ENCODE assay signal across 27 mouse cellular contexts in genomic region chr5:114428621-114429020, GRCm38 (mm10). TPM values are rescaled to one million over a fixed set of nuclear protein-coding genes. Genes with fewer than 3 reads are reported as not detected.
A peak's percentile ranks its signal among the peaks of the same experiment; 100 is the strongest.
DNase-seq lines count a peak whose midpoint lies in the region; ATAC-seq lines count a peak whose summit lies in the region.
"Had no signal": no experiment of that assay in that cellular context is flagged by ENCODE, and none has a peak within 500 bp of the region (broad histone marks: within the 10 kb centered on the region; RNA-seq: fewer than 3 reads in every experiment).

No protein-coding gene starts in this region.

- no peak for ATAC-seq in neural tube, embryonic 15.5 days (ENCODE audit: low FRiP score)
- ATAC-seq: forebrain, embryonic 14.5 days; inflammation-experienced regulatory T-cells, adult 6 months; lung, postnatal 0 days; Patski had no signal

- no peaks in the 10 kb centered on the region for H3K9me3 ChIP-seq in neural tube, embryonic 15.5 days (replicated peaks)
- H3K9me3 ChIP-seq: heart, embryonic 10.5 days; limb, embryonic 12.5 days; liver, embryonic 13.5 days; megakaryocyte, embryonic 14.5 days had no signal

- no peaks in the 10 kb centered on the region for H3K36me3 ChIP-seq in neural tube, embryonic 15.5 days
- H3K36me3 ChIP-seq: heart, embryonic 10.5 days; limb, embryonic 12.5 days; liver, embryonic 13.5 days had no signal

- 39% methylated on average over 18 of the region's 18 CpGs for WGBS in neural tube, embryonic 15.5 days

- no peaks in the 10 kb centered on the region for H3K27me3 ChIP-seq in neural tube, embryonic 15.5 days (replicated peaks)
- H3K27me3 ChIP-seq: limb, embryonic 12.5 days; liver, embryonic 13.5 days; Patski had no signal

- DNase-seq in embryo, embryonic 10.5 days (ENCODE audit: low spot score) = peak; percentile 8
- DNase-seq in embryo, embryonic 9.5 days (ENCODE audit: extremely low spot score) = no peak
- peak; percentile 65 for DNase-seq in left cerebral cortex, postnatal 4 days
- no peak for DNase-seq in left cerebral cortex, adult 9 months (ENCODE audit: low spot score in 2 of 2)
- peak; percentile 46 for DNase-seq in retina, postnatal 1 day
- no peak for DNase-seq in retina, embryonic 14.5 days (ENCODE audit: low spot score)
- DNase-seq in layer of hippocampus, adult 8-10 months (ENCODE audit: low spot score in 2 of 2) = no peak
- DNase-seq: cerebellum, adult 9-11 months; gastrocnemius, postnatal 25 days; heart, adult 11 months; heart, postnatal 36 days; kidney, adult 18-20 months; layer of hippocampus, postnatal 36 days; liver, embryonic 13.5 days; lung, adult 18-20 months; lung, postnatal 4 days; midbrain, embryonic 14.5 days; thymus, postnatal 4 days had no signal

- H3K4me1 ChIP-seq in neural tube, embryonic 15.5 days = peaks cover 27% of the 10 kb centered on the region
- H3K4me1 ChIP-seq: liver, embryonic 13.5 days; megakaryocyte, embryonic 14.5 days had no signal

- H3K9ac ChIP-seq in neural tube, embryonic 15.5 days (replicated peaks) = peak overlapping the region; percentile 37; the same call in 1 of the 2 replicates
- H3K9ac ChIP-seq: limb, embryonic 12.5 days; liver, embryonic 13.5 days had no signal

- peak overlapping the region; percentile 60 for H3K27ac ChIP-seq in neural tube, embryonic 15.5 days (replicated peaks)
- H3K27ac ChIP-seq: heart, embryonic 10.5 days; kidney, postnatal 0 days; limb, embryonic 12.5 days; liver, embryonic 13.5 days had no signal

- no peak overlapping the region for H3K4me2 ChIP-seq in neural tube, embryonic 15.5 days
- H3K4me2 ChIP-seq: limb, embryonic 12.5 days; liver, embryonic 13.5 days had no signal

- no peak overlapping the region for H3K4me3 ChIP-seq in neural tube, embryonic 15.5 days (replicated peaks)
- H3K4me3 ChIP-seq: heart, embryonic 10.5 days; limb, embryonic 12.5 days; liver, embryonic 13.5 days; megakaryocyte, embryonic 14.5 days had no signal

- intact Hi-C loops in left cerebral cortex, postnatal 4 days (cut with DNase I) = no loop called here

RNA-seq across cellular contexts. Expression of gene Mmab, which starts 15.2 kb away (rescaled TPM):
- total RNA-seq in left cerebral cortex, postnatal 4 days (2021) = 10 to 100 TPM; 26.8 to 28.8 TPM
- 36.1 and 37.4 TPM in 2 replicates for polyA plus RNA-seq in neural tube, embryonic 15.5 days (2015; fragmentation: Nextera tagmentation; extraction: Ambion mirVana)
- 10 to 100 TPM; 19.0 to 20.6 (median 19.4) TPM for total RNA-seq in layer of hippocampus, adult 8-10 months (2022)

RNA-seq across cellular contexts. Expression of gene Mvk, which starts 15.4 kb away (rescaled TPM):
- 10 to 100 TPM; 72.5 to 75.3 TPM for total RNA-seq in left cerebral cortex, postnatal 4 days (2021)
- polyA plus RNA-seq in neural tube, embryonic 15.5 days (2015; fragmentation: Nextera tagmentation; extraction: Ambion mirVana) = 70.2 and 78.1 TPM in 2 replicates
- 10 to 100 TPM; 22.8 to 36.2 (median 31.2) TPM for total RNA-seq in layer of hippocampus, adult 8-10 months (2022)

RNA-seq across cellular contexts. Expression of gene Ube3b, which starts 48.2 kb away (rescaled TPM):
- 10 to 100 TPM; 67.7 to 68.4 TPM for total RNA-seq in left cerebral cortex, postnatal 4 days (2021)
- polyA plus RNA-seq in neural tube, embryonic 15.5 days (2015; fragmentation: Nextera tagmentation; extraction: Ambion mirVana) = 35.5 and 39.5 TPM in 2 replicates
- total RNA-seq in layer of hippocampus, adult 8-10 months (2022) = 10 to 100 TPM; 74.5 to 85.7 (median 77.6) TPM

RNA-seq across cellular contexts. Expression of gene Kctd10, which starts 48.3 kb away (rescaled TPM):
- total RNA-seq in left cerebral cortex, postnatal 4 days (2021) = 10 to 100 TPM; 61.6 to 63.0 TPM
- 50.5 and 63.8 TPM in 2 replicates for polyA plus RNA-seq in neural tube, embryonic 15.5 days (2015; fragmentation: Nextera tagmentation; extraction: Ambion mirVana)
- 10 to 100 TPM; 51.1 to 53.5 (median 53.1) TPM for total RNA-seq in layer of hippocampus, adult 8-10 months (2022)

Comparison
In these comparisons a context has a peak if more than half of its experiments do, and no peak if none do; other contexts are left out.
1. DNase-seq: peak in embryo, embryonic 10.5 days (single experiment), left cerebral cortex, postnatal 4 days (single experiment) and retina, postnatal 1 day (single experiment); none in embryo, embryonic 9.5 days (single experiment), left cerebral cortex, adult 9 months (0 of 2), retina, embryonic 14.5 days (single experiment) and layer of hippocampus, adult 8-10 months (0 of 2).